Mouse (Mus musculus): ENCODE data around the gene Dhtkd1. TPM values are rescaled to one million over a fixed set of nuclear protein-coding genes. Genes with fewer than 3 reads are reported as not detected.

Gene Dhtkd1
- polyA plus RNA-seq, 2 experiments = 3.5 to 9.4 TPM

GRCm38 (mm10) chr2:5940936-5941335 lies 1.7 kb downstream of the Dhtkd1 start:
- no peaks in the 10 kb centered on the region for H3K9me3 ChIP-seq (ENCODE audit: control insufficient read depth, low read length)
- H3K9ac ChIP-seq (ENCODE audit: low read depth, low read length, severe bottlenecking) = no peak overlapping the region
- 95% methylated on average over 9 of the region's 9 CpGs for WGBS
- no peak overlapping the region for H3K27ac ChIP-seq (replicated peaks; ENCODE audit: low read depth, low read length)
- H3K36me3 ChIP-seq (ENCODE audit: control insufficient read depth, insufficient read depth, low read length) = no peaks in the 10 kb centered on the region
- no peak for TF ChIP-seq POLR2A (IDR thresholded peaks at IDR 0.05; ENCODE audit: borderline replicate concordance, extremely low read depth, insufficient read depth, insufficient read length)
- H3K4me2 ChIP-seq (replicated peaks; ENCODE audit: low read depth, low read length, severe bottlenecking) = no peak overlapping the region
- ATAC-seq (ENCODE audit: low FRiP score, low read depth) (no peak), DNase-seq (ENCODE audit: low spot score) (no peak)
- H3K27me3 ChIP-seq (ENCODE audit: control insufficient read depth, insufficient read depth, low read length) = no peaks in the 10 kb centered on the region
- 0 out of 2 replicates have a peak, but pooled peaks cover 5% of the 10 kb centered on the region for H3K4me1 ChIP-seq (ENCODE audit: control insufficient read depth, insufficient read depth, low read length)
- no peak overlapping the region for H3K4me3 ChIP-seq (replicated peaks; ENCODE audit: low read length)

- DNase-seq (ENCODE audit: low spot score) (no peak), ATAC-seq (ENCODE audit: low FRiP score, low read depth) (no peak)
- H3K36me3 ChIP-seq (ENCODE audit: control insufficient read depth, insufficient read depth, low read length) = no peaks in the 10 kb centered on the region
- H3K27ac ChIP-seq (replicated peaks; ENCODE audit: low read depth, low read length) = no peak overlapping the region
- H3K9me3 ChIP-seq (ENCODE audit: control insufficient read depth, low read length) = no peaks in the 10 kb centered on the region
- TF ChIP-seq POLR2A (IDR thresholded peaks at IDR 0.05; ENCODE audit: borderline replicate concordance, extremely low read depth, insufficient read depth, insufficient read length) = no peak
- no peaks in the 10 kb centered on the region for H3K27me3 ChIP-seq (ENCODE audit: control insufficient read depth, insufficient read depth, low read length)
- no peak overlapping the region for H3K4me2 ChIP-seq (replicated peaks; ENCODE audit: low read depth, low read length, severe bottlenecking)
- 89% methylated on average over 14 of the region's 14 CpGs for WGBS
- no peak overlapping the region for H3K4me3 ChIP-seq (replicated peaks; ENCODE audit: low read length)
- 0 out of 2 replicates have a peak, but pooled peaks cover 5% of the 10 kb centered on the region for H3K4me1 ChIP-seq (ENCODE audit: control insufficient read depth, insufficient read depth, low read length)
- H3K9ac ChIP-seq (ENCODE audit: low read depth, low read length, severe bottlenecking) = no peak overlapping the region
Measured at GRCm38 (mm10) chr2:5939911-5940310, 2.7 kb downstream of the Dhtkd1 start.

- Histone ChIP-seq H3K27ac (replicated peaks; ENCODE audit: low read depth, low read length) (no peak overlapping the region), H3K9ac (ENCODE audit: low read depth, low read length, severe bottlenecking) (no peak overlapping the region), H3K36me3 (ENCODE audit: control insufficient read depth, insufficient read depth, low read length) (no peaks in the 10 kb centered on the region), H3K4me1 (ENCODE audit: control insufficient read depth, insufficient read depth, low read length) (0 out of 2 replicates have a peak, but pooled peaks cover 5% of the 10 kb centered on the region), H3K4me3 (replicated peaks; ENCODE audit: low read length) (no peak overlapping the region), H3K27me3 (ENCODE audit: control insufficient read depth, insufficient read depth, low read length) (no peaks in the 10 kb centered on the region), H3K9me3 (ENCODE audit: control insufficient read depth, low read length) (no peaks in the 10 kb centered on the region), H3K4me2 (replicated peaks; ENCODE audit: low read depth, low read length, severe bottlenecking) (no peak overlapping the region)
- DNase-seq (ENCODE audit: low spot score) (no peak), ATAC-seq (ENCODE audit: low FRiP score, low read depth) (no peak)
- WGBS = 93% methylated on average over 3 of the region's 3 CpGs
- TF ChIP-seq POLR2A (IDR thresholded peaks at IDR 0.05; ENCODE audit: borderline replicate concordance, extremely low read depth, insufficient read depth, insufficient read length) = no peak
Measured at GRCm38 (mm10) chr2:5939319-5939718, 3.3 kb downstream of the Dhtkd1 start.

DNA sequence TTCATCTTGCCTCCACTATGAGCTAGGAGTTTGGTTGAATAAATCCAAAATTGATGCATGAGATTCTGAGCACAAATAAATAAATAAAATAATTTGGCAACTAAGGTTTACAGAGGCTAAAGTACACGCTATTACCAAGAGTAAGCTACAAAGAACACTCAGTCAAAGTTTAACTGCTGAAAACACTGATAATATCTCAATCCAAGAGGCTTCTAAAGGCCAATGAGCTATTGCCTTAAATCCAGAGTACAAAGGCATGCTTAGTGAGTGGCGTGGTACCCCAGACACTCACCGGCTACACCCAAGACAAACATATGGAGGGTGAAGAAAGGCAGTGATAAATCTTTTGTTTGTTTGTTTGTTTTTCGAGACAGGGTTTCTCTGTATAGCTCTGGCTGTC lies 6.0 kb downstream of the Dhtkd1 start:
- Histone ChIP-seq H3K36me3 (ENCODE audit: control insufficient read depth, insufficient read depth, low read length) (no peaks in the 10 kb centered on the region), H3K27ac (replicated peaks; ENCODE audit: low read depth, low read length) (no peak overlapping the region), H3K27me3 (ENCODE audit: control insufficient read depth, insufficient read depth, low read length) (no peaks in the 10 kb centered on the region), H3K9me3 (ENCODE audit: control insufficient read depth, low read length) (no peaks in the 10 kb centered on the region), H3K4me3 (replicated peaks; ENCODE audit: low read length) (no peak overlapping the region), H3K4me2 (replicated peaks; ENCODE audit: low read depth, low read length, severe bottlenecking) (no peak overlapping the region), H3K4me1 (ENCODE audit: control insufficient read depth, insufficient read depth, low read length) (no peaks in the 10 kb centered on the region), H3K9ac (ENCODE audit: low read depth, low read length, severe bottlenecking) (no peak overlapping the region)
- ATAC-seq (ENCODE audit: low FRiP score, low read depth) (no peak), DNase-seq (ENCODE audit: low spot score) (no peak)
- WGBS = 80% methylated on average over 4 of the region's 4 CpGs
- TF ChIP-seq POLR2A (IDR thresholded peaks at IDR 0.05; ENCODE audit: borderline replicate concordance, extremely low read depth, insufficient read depth, insufficient read length) = no peak

- Histone ChIP-seq H3K27ac (replicated peaks; ENCODE audit: low read depth, low read length) (no peak overlapping the region), H3K4me1 (ENCODE audit: control insufficient read depth, insufficient read depth, low read length) (no peaks in the 10 kb centered on the region), H3K27me3 (ENCODE audit: control insufficient read depth, insufficient read depth, low read length) (no peaks in the 10 kb centered on the region), H3K4me2 (replicated peaks; ENCODE audit: low read depth, low read length, severe bottlenecking) (no peak overlapping the region), H3K9me3 (ENCODE audit: control insufficient read depth, low read length) (no peaks in the 10 kb centered on the region), H3K4me3 (replicated peaks; ENCODE audit: low read length) (no peak overlapping the region), H3K36me3 (ENCODE audit: control insufficient read depth, insufficient read depth, low read length) (no peaks in the 10 kb centered on the region; the same call in 1 of the 2 replicates), H3K9ac (ENCODE audit: low read depth, low read length, severe bottlenecking) (no peak overlapping the region)
- DNase-seq (ENCODE audit: low spot score) (no peak), ATAC-seq (ENCODE audit: low FRiP score, low read depth) (no peak)
- TF ChIP-seq POLR2A (IDR thresholded peaks at IDR 0.05; ENCODE audit: borderline replicate concordance, extremely low read depth, insufficient read depth, insufficient read length) = no peak
- 37% methylated on average over 6 of the region's 6 CpGs for WGBS
Measured at GRCm38 (mm10) chr2:5936068-5936467, 6.5 kb downstream of the Dhtkd1 start.

DNA sequence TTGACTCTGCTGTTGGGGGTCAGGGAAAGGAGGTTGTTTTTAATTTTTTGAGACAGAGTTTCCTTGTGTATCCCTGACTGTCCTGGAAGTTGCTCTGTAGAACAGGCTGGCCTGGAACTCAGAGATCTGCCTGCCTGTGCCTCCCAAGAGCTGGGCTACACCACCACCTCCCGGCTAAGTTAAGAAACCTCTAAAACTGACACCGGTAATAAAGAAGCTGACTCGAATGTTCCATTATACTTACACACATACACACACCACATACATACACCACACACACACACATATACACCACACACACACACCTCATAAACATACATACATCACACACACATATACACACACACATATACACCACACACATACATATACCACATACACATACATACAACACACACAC lies 7.7 kb downstream of the Dhtkd1 start:
- TF ChIP-seq POLR2A (IDR thresholded peaks at IDR 0.05; ENCODE audit: borderline replicate concordance, extremely low read depth, insufficient read depth, insufficient read length) = no peak

More for the DNA sequence above, 7.7 kb downstream of the Dhtkd1 start:
- Histone ChIP-seq H3K27ac (replicated peaks; ENCODE audit: low read depth, low read length) (no peak overlapping the region), H3K36me3 (ENCODE audit: control insufficient read depth, insufficient read depth, low read length) (peaks cover 7% of the 10 kb centered on the region; the same call in 1 of the 2 replicates), H3K27me3 (ENCODE audit: control insufficient read depth, insufficient read depth, low read length) (no peaks in the 10 kb centered on the region), H3K4me3 (replicated peaks; ENCODE audit: low read length) (no peak overlapping the region), H3K9ac (ENCODE audit: low read depth, low read length, severe bottlenecking) (no peak overlapping the region), H3K4me1 (ENCODE audit: control insufficient read depth, insufficient read depth, low read length) (no peaks in the 10 kb centered on the region), H3K4me2 (replicated peaks; ENCODE audit: low read depth, low read length, severe bottlenecking) (no peak overlapping the region), H3K9me3 (ENCODE audit: control insufficient read depth, low read length) (no peaks in the 10 kb centered on the region)
- 77% methylated on average over 3 of the region's 3 CpGs for WGBS
- ATAC-seq (ENCODE audit: low FRiP score, low read depth) = no peak
- DNase-seq (ENCODE audit: low spot score) = no peak
